Mouse (Mus musculus): Measurements from ENCODE around the gene Gucd1.
"Not testable (repeated sequence)": the region's sequence is repeated elsewhere in the genome, so short reads cannot be mapped to it uniquely, and the experiment has no call there.

The Gucd1 gene

DNA sequence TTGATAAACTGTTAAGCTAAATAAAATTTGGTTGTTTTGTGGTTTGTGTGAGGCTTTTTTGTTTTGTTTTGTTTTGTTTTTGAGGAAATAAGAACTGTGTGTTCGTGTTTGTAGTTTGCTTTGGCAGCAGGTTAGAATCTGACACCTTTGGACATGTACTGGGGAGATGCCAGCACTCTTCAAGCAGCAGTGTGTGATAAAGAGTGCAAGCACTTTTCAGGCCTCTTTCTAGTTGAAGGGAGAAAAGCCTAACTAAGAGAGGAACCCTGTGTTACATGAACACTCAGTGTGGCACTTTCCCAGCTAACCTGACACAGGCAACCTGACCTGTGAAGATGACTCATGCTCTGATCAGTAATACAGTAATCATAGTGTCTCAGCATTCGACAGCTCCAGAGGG lies 17.7 kb upstream of the Gucd1 start:
- DNase-seq (ENCODE audit: low spot score), result no peak

GRCm38 (mm10) chr10:75534934-75535333 lies 17.2 kb upstream of the Gucd1 start:
- DNase-seq (ENCODE audit: low spot score), result no peak

DNA sequence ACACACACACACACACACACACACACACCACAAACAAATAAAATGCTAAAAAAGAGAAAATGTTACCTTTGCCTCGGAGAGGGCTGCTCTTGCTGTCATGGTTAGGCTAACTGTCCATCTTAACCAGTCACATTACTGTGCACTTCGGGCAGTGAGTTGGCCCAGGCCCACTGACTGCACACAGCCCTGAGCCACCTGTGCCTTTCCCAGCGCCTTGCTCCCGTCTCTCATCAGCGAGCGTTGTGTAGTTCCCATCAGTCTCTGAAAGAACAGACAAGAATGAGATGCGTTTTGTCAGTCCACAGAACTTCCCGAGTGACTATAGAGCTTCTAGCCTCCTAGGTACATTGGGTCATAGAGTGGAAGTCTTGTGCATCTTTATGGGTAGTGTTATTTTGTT lies 16.4 kb upstream of the Gucd1 start:
- DNase-seq (ENCODE audit: low spot score), result no peak

GRCm38 (mm10) chr10:75531532-75532090 lies 13.8 kb upstream of the Gucd1 start:
- DNase-seq (ENCODE audit: low spot score), result no peak

- DNase-seq (ENCODE audit: low spot score), result no peak
Observed at GRCm38 (mm10) chr10:75530322-75530721, 12.6 kb upstream of the Gucd1 start.

DNA sequence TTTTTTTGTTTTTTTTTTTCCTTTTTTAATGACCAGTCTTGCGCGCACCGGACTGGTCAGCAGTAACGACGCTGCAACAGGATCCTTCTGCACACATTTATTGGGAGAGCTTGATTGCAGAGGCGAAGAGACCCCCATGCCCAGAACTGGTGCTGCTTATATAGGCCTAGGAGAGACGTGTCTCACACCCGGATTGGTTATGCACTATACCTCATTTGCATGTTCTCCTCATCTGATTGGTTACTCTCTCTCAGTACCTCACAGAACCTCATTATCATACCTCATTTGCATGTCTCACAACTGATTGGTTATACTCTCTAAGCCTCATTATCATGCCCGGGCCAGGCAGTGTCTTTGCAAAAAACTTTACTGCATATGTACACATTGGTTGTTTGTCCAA lies 7.7 kb upstream of the Gucd1 start:
- DNase-seq (ENCODE audit: low spot score), result not testable (repeated sequence)

GRCm38 (mm10) chr10:75521643-75522042 lies 3.9 kb upstream of the Gucd1 start:
- DNase-seq (ENCODE audit: low spot score), result no peak

DNA sequence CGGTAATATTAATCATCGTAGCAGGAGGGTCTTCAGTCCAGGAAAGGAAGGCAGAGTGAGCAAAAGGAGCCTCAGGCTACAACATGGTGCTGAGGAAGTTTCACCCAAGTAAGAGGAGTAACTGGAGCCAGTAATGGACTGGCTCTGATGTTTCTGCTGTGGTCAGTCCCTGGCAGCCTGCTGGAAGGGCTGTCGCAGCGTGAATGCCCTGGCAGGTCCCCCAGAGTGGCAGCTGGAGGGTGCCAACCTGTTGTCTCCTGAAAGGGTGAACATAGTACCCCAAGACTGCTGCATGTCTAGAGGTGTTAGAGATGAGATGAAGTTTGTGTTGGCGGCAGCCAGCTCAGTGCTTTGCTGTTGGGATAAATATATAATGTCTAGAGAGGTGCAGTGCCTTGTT lies 2.8 kb upstream of the Gucd1 start:
- DNase-seq (ENCODE audit: low spot score), result no peak

DNA sequence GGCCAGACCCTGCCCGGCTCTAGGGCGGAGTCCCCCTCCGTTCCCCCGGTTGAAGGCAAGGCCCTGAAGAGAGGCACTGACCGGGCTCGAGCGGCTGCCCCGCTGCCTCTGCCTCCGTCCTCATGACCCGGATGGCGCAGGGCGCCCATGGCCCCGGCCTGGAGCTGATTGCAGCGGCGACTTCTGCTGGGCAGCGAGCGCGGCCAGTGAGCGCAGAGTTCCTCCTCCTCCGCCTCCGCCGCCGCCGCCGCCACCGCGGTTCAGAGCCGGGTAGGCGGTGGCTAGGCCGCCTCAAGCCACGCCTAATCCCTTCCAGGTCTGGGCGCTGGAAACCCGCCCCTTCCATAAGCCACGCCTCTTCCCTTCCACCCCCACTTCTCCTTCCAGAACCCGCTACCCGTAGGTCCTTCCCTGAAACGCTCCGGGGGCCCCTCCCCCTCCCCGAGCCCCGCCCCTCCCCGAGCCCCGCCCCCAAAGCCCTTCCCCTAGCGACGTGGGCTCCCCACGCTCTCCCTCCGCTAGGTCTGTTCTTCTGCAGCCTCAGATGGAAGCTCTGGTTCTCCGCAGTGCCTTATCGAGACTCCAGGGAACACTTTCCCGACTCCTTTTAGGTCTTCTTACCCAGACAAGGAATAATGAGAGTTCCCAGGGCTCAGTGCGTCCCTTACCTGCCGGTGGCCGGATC lies 557 bp downstream of the Gucd1 start, which contains the start of gene Snrpd3:
Snrpd3 (plus strand) TSS at position 479 of the 685 bp plus-strand sequence.
- DNase-seq (ENCODE audit: low spot score), result peak; percentile 98

- no peak for DNase-seq (ENCODE audit: low spot score)
Observed at GRCm38 (mm10) chr10:75516724-75517072, 1.1 kb downstream of the Gucd1 start.

DNA sequence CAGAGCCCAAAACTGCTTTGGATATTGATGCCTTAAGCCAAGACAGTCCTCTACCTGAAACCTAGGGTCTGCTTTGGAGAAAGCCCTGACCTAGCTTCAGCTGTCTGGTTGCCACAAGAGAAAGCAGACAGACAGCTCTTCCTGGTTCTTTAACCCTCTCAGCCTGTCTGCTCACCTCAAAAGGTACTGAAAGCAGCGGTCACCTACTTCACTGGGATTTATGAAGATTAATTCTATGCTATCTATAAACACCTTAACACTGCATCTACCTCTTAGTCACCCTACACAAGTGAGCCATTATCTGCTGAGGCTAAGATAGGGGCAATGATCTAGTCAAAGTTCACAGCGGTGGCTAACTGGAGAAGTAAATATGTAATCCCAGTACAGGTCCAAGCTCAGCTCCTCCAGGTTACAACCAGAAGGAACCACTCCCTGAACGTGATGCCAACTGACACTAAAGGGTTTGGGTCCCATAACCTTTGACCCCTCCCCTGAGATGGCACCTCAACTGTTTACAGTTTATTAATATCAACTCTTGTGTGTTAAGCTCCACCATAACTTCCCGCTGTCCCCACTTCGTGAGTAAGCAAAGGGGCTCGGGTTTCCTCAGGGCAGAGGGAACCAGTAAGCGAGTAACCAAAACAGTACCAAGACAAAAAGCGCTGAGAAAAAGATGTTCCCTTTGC lies 1.6 kb downstream of the Gucd1 start:
- DNase-seq (ENCODE audit: low spot score), result no peak

GRCm38 (mm10) chr10:75515216-75516037 lies 2.3 kb downstream of the Gucd1 start:
- DNase-seq (ENCODE audit: low spot score), result no peak

DNA sequence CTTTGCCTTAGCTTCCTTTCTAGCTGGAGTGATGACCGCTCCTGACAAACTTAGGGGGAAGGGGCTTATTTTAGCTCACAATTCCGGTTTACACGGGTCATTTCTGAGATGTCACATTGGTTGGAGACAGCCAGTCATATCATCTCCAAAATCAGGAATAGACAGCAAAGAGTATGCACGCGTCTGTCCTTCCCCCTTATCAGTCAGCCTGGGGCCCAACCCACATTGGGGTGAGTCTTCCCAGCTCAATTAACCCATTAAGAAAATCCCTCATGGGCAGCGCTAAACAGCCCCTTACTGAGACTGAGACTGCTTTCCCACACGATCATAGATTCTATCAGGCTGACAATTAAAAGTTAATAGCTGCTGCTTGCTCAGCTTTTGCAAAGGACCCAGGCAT lies 3.4 kb downstream of the Gucd1 start:
- no peak for DNase-seq (ENCODE audit: low spot score)

DNA sequence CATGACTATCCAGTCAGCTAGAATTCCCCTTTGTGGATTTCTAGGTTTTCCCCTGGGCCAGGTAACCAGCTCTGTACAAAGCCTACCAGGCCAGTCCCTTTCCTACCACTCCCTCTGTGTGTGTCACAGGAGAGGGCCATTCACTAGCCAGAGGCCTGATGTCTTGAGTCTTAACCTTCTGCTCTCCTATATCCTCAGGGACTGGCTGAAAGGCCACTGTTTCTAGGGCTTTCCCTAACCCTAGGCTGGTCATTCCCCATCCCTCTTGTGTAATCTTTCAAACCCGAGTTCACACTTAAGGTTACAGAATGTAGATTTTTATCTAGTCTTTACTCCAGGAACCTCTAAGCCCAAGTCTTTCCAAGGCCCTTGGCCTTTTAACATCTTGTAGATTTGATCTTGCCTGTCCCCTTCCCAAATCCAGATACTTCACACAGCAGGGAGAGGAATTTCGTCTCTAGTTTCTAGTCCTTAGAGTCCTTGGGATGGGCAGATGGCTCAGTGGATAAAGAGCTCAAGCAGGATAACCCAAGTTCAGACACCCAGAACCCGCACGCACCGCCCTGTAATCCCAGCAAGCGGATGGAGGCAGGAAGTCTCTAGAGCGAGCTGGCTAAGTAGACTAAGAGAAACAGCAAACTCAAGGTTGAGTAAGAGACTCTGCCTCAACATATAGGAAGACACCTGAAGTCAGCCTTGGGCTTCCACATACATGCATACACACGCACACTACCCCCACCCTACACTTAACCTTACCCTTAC lies 4.3 kb downstream of the Gucd1 start:
- DNase-seq (ENCODE audit: low spot score), result no peak

GRCm38 (mm10) chr10:75512796-75513195 lies 5.0 kb downstream of the Gucd1 start:
- DNase-seq (ENCODE audit: low spot score), result no peak

GRCm38 (mm10) chr10:75511897-75512296 lies 5.9 kb downstream of the Gucd1 start:
- DNase-seq (ENCODE audit: low spot score), result no peak

DNA sequence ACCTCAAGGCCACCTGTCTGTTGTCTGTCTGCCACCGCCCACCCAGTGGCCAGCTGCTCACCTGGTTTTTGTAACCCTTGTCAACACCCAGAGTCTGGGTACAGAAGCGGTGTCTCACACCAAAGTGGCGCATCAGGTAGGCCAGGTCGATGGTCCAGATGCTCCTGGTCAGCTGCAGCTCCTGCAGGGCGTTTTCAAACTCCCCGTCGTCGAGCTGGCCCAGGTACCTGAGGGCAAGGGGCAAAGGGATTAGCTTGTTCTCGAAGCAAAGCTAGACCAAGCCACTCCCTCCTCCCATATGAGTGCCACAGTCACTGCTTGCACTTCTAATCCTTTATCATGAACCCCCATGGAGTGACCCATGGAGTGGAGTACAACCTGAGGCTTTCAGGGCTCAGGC lies 6.7 kb downstream of the Gucd1 start:
- DNase-seq (ENCODE audit: low spot score), result no peak

- no peak for DNase-seq (ENCODE audit: low spot score)
Observed at GRCm38 (mm10) chr10:75510446-75510845, 7.3 kb downstream of the Gucd1 start.

GRCm38 (mm10) chr10:75505928-75506327 lies 11.8 kb downstream of the Gucd1 start:
- not testable (repeated sequence) for DNase-seq (ENCODE audit: low spot score)

- DNase-seq (ENCODE audit: low spot score), result no peak
Observed at GRCm38 (mm10) chr10:75505130-75505495, 12.7 kb downstream of the Gucd1 start.

GRCm38 (mm10) chr10:75504234-75505129 lies 13.3 kb downstream of the Gucd1 start:
- peak; percentile 42 for DNase-seq (ENCODE audit: low spot score)

Data from lung, postnatal 25 days (tissue).